Mouse (Mus musculus) cerebral cortex, adult 2 months (tissue): ENCODE measurements around the gene Hist1h4k.

Experiments used
- WGBS: fragments of 180-500 bp; shearing (Covaris S2); methylation state at CpG from one replicate; pipeline ENCODE4 v1.1.7; 2018; 5-methylcytosine and 5-hydroxymethylcytosine counted together

The Hist1h4k gene

GRCm38 (mm10) chr13:21717397-21718357, 32.6 kb downstream of the Hist1h4k start, which contains the start of gene Hist1h3h:
Hist1h3h (plus strand) TSS chr13:21717659.
- WGBS = 4% methylated on average over 32 of the region's 56 CpGs

- 0% methylated on average over 15 of the region's 38 CpGs for WGBS
Observed at GRCm38 (mm10) chr13:21716540-21717391, 33.5 kb downstream of the Hist1h4k start.

- WGBS = under 1% methylated on average over 35 of the region's 50 CpGs
Observed at GRCm38 (mm10) chr13:21715864-21716539, 34.3 kb downstream of the Hist1h4k start, which contains the start of the genes Hist1h2bl and Hist1h2ai. Hist1h2bl (minus strand) TSS chr13:21716143. Hist1h2ai (plus strand) TSS chr13:21716422.

GRCm38 (mm10) chr13:21715131-21715863, 35.0 kb downstream of the Hist1h4k start:
- WGBS = under 1% methylated on average over 22 of the region's 22 CpGs

GRCm38 (mm10) chr13:21714725-21715124, 35.6 kb downstream of the Hist1h4k start:
- WGBS = under 1% methylated on average over 7 of the region's 7 CpGs

GRCm38 (mm10) chr13:21711698-21712097, 38.6 kb downstream of the Hist1h4k start:
- WGBS = 32% methylated on average over 4 of the region's 4 CpGs

GRCm38 (mm10) chr13:21710821-21711525, 39.3 kb downstream of the Hist1h4k start:
- WGBS = 3% methylated on average over 22 of the region's 22 CpGs

- under 1% methylated on average over 32 of the region's 32 CpGs for WGBS
Observed at GRCm38 (mm10) chr13:21710031-21710711, 40.1 kb downstream of the Hist1h4k start.

- 65% methylated on average over 4 of the region's 4 CpGs for WGBS
Observed at GRCm38 (mm10) chr13:21706669-21707068, 43.6 kb downstream of the Hist1h4k start.
